Mouse (Mus musculus): Measurements from ENCODE around the gene Mrps26. TPM values are rescaled to one million over a fixed set of nuclear protein-coding genes. Genes with fewer than 3 reads are reported as not detected.

Mrps26 gene
- polyA plus RNA-seq, 1 experiment from 2014 or later, result 93.1 TPM

DNA sequence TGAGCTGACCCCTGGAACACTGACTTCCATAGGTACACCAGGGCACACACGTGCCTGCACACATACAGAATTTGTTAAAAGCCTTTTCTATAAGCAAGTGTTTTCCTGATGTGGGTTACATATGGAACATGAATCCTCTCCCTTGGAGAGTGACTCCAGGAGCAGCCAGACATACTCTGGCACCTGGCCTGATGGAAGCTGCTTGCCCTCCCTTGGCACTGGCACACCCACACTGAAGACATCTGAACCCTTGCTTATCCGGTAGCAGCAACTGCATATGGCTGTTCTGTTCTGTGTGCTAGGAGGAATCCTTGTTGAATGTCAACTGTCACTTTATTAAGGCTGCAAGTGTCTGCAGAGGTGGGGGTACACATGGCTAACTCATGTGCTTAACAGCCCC is 27.5 kb downstream of the Mrps26 start:
- no peak overlapping the region for H3K9ac ChIP-seq
- no peak for ATAC-seq (ENCODE audit: insufficient read depth)
- TF ChIP-seq CTCF (IDR thresholded peaks at IDR 0.05; ENCODE audit: low read depth), result no peak

DNA sequence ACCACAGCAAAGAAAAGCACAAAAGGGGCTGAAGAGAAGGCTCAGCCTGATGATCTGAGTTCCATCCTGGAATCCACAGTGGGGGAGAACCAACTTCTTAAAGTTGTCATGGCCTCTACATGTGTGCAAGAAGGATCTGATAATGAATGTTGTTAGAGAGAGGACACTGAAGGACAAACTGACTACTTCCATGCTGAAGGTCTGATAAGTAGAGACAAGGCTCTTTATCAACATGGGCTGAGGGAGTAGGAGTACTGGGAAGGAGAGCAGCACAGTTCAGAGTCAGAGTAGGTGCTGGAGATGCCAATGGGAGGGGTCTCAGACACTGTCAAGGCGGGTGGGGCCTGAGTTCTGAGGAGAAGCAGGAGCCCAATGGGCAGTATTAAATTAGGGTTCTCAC is 32.1 kb downstream of the Mrps26 start:
- no peaks in the 10 kb centered on the region for H3K4me1 ChIP-seq (ENCODE audit: insufficient read depth)
- WGBS, result 83% methylated on average over 1 of the region's 1 CpGs
- no peaks in the 10 kb centered on the region for H3K27me3 ChIP-seq (ENCODE audit: insufficient read depth, low read length)
- no peak for DNase-seq
- H3K4me3 ChIP-seq (ENCODE audit: low read depth, low read length), result no peak overlapping the region
- H3K9me3 ChIP-seq (ENCODE audit: low read depth, low read length), result no peaks in the 10 kb centered on the region
- H3K9ac ChIP-seq, result no peak overlapping the region
- H3K4me2 ChIP-seq, result no peak overlapping the region
- no peak for ATAC-seq (ENCODE audit: insufficient read depth)
- TF ChIP-seq CTCF (IDR thresholded peaks at IDR 0.05; ENCODE audit: low read depth), result no peak
- peaks cover 54% of the 10 kb centered on the region for H3K36me3 ChIP-seq (ENCODE audit: insufficient read depth)
- no peak overlapping the region for H3K27ac ChIP-seq (ENCODE audit: low read depth)

More for the DNA sequence above, 27.5 kb downstream of the Mrps26 start:
- Histone ChIP-seq H3K4me1 (ENCODE audit: insufficient read depth) (no peaks in the 10 kb centered on the region), H3K27ac (ENCODE audit: low read depth) (no peak overlapping the region), H3K36me3 (ENCODE audit: insufficient read depth) (peaks cover 25% of the 10 kb centered on the region), H3K4me3 (ENCODE audit: low read depth, low read length) (no peak overlapping the region), H3K4me2 (no peak overlapping the region), H3K9me3 (ENCODE audit: low read depth, low read length) (no peaks in the 10 kb centered on the region), H3K27me3 (ENCODE audit: insufficient read depth, low read length) (no peaks in the 10 kb centered on the region)
- DNase-seq, result no peak
- WGBS, result 97% methylated on average over 2 of the region's 2 CpGs

DNA sequence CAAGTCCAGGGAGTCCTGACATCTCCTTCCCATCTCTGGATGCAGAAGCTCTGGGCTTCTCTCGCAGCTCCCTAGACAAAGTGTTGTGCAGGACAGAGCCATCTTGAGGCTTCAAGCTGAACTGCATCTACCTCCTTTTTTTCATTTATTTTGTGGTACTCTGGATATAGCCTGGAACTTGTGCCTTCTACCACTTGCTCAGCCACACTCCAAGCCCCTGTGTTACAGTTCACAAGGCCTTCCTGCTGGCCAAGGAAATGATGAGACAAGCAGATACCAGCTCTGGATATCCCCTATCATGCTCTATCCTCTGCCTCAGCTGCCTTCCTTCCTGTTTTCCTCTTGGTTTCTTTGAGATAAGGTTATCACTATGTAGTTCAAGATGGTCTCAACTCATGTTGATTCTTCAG is 34.1 kb downstream of the Mrps26 start:
- Histone ChIP-seq H3K4me3 (ENCODE audit: low read depth, low read length) (no peak overlapping the region), H3K4me2 (no peak overlapping the region), H3K9ac (no peak overlapping the region), H3K27me3 (ENCODE audit: insufficient read depth, low read length) (no peaks in the 10 kb centered on the region), H3K27ac (ENCODE audit: low read depth) (no peak overlapping the region), H3K9me3 (ENCODE audit: low read depth, low read length) (no peaks in the 10 kb centered on the region), H3K4me1 (ENCODE audit: insufficient read depth) (no peaks in the 10 kb centered on the region), H3K36me3 (ENCODE audit: insufficient read depth) (peaks cover 47% of the 10 kb centered on the region)
- peak; percentile 52; the same call in 1 of the 2 replicates for ATAC-seq (ENCODE audit: insufficient read depth)
- peak; percentile 73 for DNase-seq
- peak; percentile 63 for TF ChIP-seq CTCF (IDR thresholded peaks at IDR 0.05; ENCODE audit: low read depth)
- WGBS, result 25% methylated on average over 1 of the region's 1 CpGs

DNA sequence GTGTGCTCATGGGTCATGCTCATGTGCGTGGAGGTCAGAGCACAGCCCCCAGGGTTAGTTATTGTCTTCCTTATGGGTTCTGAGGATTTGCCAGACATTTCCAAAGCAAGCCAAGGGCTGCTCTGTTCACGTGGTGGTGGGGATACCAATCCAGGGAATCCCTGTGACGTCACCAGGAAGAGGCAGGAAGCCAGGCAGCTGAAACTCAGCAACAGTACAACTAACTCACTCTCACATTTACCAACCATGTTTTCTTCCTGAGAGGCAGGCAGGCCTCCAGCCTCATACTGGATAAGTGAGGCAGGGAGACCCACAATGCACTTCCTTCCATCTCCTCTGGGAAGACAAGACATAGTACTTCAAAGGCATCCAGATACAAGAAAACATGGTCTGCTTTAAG is 34.9 kb downstream of the Mrps26 start:
- H3K9ac ChIP-seq, result no peak overlapping the region
- no peak for TF ChIP-seq CTCF (IDR thresholded peaks at IDR 0.05; ENCODE audit: low read depth)
- no peaks in the 10 kb centered on the region for H3K27me3 ChIP-seq (ENCODE audit: insufficient read depth, low read length)
- H3K4me1 ChIP-seq (ENCODE audit: insufficient read depth), result no peaks in the 10 kb centered on the region
- H3K4me2 ChIP-seq, result no peak overlapping the region
- DNase-seq (no peak), ATAC-seq (ENCODE audit: insufficient read depth) (no peak)
- WGBS, result 83% methylated on average over 3 of the region's 3 CpGs
- no peaks in the 10 kb centered on the region for H3K9me3 ChIP-seq (ENCODE audit: low read depth, low read length)
- peaks cover 54% of the 10 kb centered on the region for H3K36me3 ChIP-seq (ENCODE audit: insufficient read depth)
- no peak overlapping the region for H3K4me3 ChIP-seq (ENCODE audit: low read depth, low read length)
- H3K27ac ChIP-seq (ENCODE audit: low read depth), result no peak overlapping the region

DNA sequence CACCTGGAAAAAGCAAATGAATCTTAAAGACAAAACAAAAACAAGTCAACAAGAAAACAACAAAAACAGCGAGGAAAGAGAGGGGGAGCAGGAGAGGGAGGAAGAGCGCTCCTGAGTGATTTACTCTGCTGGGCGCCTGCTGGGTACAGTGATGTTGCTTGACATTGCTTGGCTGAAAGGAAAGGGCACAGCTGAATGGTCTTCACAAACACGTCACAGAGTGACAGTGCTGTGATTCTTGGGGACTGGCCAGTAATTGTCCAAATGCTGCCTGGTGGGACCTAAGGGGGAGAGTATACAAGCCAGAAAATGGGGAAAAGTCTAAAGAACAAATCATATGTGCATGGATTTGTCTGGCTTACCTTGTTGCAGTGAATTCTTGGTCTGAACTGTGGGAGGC is 38.7 kb downstream of the Mrps26 start:
- ATAC-seq (ENCODE audit: insufficient read depth) (peak; percentile 75; the same call in 1 of the 2 replicates), DNase-seq (peak; percentile 79)
- Histone ChIP-seq H3K9ac (no peak overlapping the region), H3K4me1 (ENCODE audit: insufficient read depth) (no peaks in the 10 kb centered on the region), H3K4me2 (no peak overlapping the region), H3K27ac (ENCODE audit: low read depth) (no peak overlapping the region), H3K36me3 (ENCODE audit: insufficient read depth) (peaks cover 42% of the 10 kb centered on the region), H3K9me3 (ENCODE audit: low read depth, low read length) (no peaks in the 10 kb centered on the region), H3K27me3 (ENCODE audit: insufficient read depth, low read length) (no peaks in the 10 kb centered on the region), H3K4me3 (ENCODE audit: low read depth, low read length) (no peak overlapping the region)
- no peak for TF ChIP-seq CTCF (IDR thresholded peaks at IDR 0.05; ENCODE audit: low read depth)
- WGBS, result 64% methylated on average over 4 of the region's 4 CpGs

DNA sequence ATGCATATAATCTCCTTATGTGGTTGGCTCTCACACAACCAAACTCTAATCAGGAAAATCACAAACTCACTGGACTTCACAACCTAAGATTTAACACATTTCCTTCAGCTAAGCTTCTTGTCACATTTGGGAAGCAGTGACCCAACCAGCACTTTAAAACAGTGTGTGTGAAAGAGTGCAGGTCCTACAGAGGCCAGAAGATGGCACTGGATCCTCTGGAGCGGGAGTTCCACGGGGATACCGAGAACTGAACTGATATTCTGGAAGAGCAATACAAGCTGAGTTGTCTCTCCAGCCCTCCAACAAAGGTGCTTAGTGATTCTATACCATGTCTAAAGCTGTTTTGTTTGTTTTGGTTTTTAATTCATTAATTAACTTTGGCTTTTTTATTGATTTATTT is 49.5 kb downstream of the Mrps26 start:
- H3K4me1 ChIP-seq (ENCODE audit: insufficient read depth), result no peaks in the 10 kb centered on the region
- peak; percentile 55 for DNase-seq
- 53% methylated on average over 3 of the region's 3 CpGs for WGBS
- peak; percentile 52 for TF ChIP-seq CTCF (IDR thresholded peaks at IDR 0.05; ENCODE audit: low read depth)
- H3K4me3 ChIP-seq (ENCODE audit: low read depth, low read length), result no peak overlapping the region
- peaks cover 50% of the 10 kb centered on the region for H3K36me3 ChIP-seq (ENCODE audit: insufficient read depth)
- no peak for ATAC-seq (ENCODE audit: insufficient read depth)
- H3K9ac ChIP-seq, result no peak overlapping the region
- H3K9me3 ChIP-seq (ENCODE audit: low read depth, low read length), result no peaks in the 10 kb centered on the region
- H3K4me2 ChIP-seq, result no peak overlapping the region
- no peak overlapping the region for H3K27ac ChIP-seq (ENCODE audit: low read depth)
- H3K27me3 ChIP-seq (ENCODE audit: insufficient read depth, low read length), result no peaks in the 10 kb centered on the region

Small RNA genes within 50 kb of the gene (microRNA-seq; reads per million reads assigned to microRNA genes)
- not detected for gene Gm23876 (ENCODE audit: borderline number of aligned reads)

Other genes starting within 250 kb of the Mrps26 start
- gene Cpxm1, start 166.2 kb upstream of the Mrps26 start, polyA plus RNA-seq (2014; fragmentation: Nextera tagmentation; extraction: Ambion mirVana), result 49.1 and 59.0 TPM in 2 replicates
- not detected in 2 replicates for gene Gm28372, start 158.5 kb upstream of the Mrps26 start, polyA plus RNA-seq (2014; fragmentation: Nextera tagmentation; extraction: Ambion mirVana)
- gene 1700020A23Rik, start 158.5 kb upstream of the Mrps26 start, polyA plus RNA-seq (2014; fragmentation: Nextera tagmentation; extraction: Ambion mirVana), result not detected in 2 replicates
- not detected in 2 replicates for gene Tmem239, start 157.3 kb upstream of the Mrps26 start, polyA plus RNA-seq (2014; fragmentation: Nextera tagmentation; extraction: Ambion mirVana)
- gene Vps16, start 139.4 kb upstream of the Mrps26 start, polyA plus RNA-seq (2014; fragmentation: Nextera tagmentation; extraction: Ambion mirVana), result 63.3 and 66.0 TPM in 2 replicates
- 10.8 and 13.5 TPM in 2 replicates for gene Pced1a, start 139.0 kb upstream of the Mrps26 start, polyA plus RNA-seq (2014; fragmentation: Nextera tagmentation; extraction: Ambion mirVana)
- 91.5 and 99.3 TPM in 2 replicates for gene Ptpra, start 113.5 kb upstream of the Mrps26 start, polyA plus RNA-seq (2014; fragmentation: Nextera tagmentation; extraction: Ambion mirVana)
- not detected in 2 replicates for gene Oxt, start 12.4 kb downstream of the Mrps26 start, polyA plus RNA-seq (2014; fragmentation: Nextera tagmentation; extraction: Ambion mirVana)
- gene Avp, start 18.8 kb downstream of the Mrps26 start, polyA plus RNA-seq (2014; fragmentation: Nextera tagmentation; extraction: Ambion mirVana), result not detected in 2 replicates
- 18.3 and 18.6 TPM in 2 replicates for gene Fastkd5, start 66.3 kb downstream of the Mrps26 start, polyA plus RNA-seq (2014; fragmentation: Nextera tagmentation; extraction: Ambion mirVana)
- gene Ubox5, start 66.3 kb downstream of the Mrps26 start, polyA plus RNA-seq (2014; fragmentation: Nextera tagmentation; extraction: Ambion mirVana), result 12.4 and 12.6 TPM in 2 replicates
- 1.0 TPM in 2 replicates for gene Lzts3, start 79.1 kb downstream of the Mrps26 start, polyA plus RNA-seq (2014; fragmentation: Nextera tagmentation; extraction: Ambion mirVana)
- 52.0 and 55.6 TPM in 2 replicates for gene Ddrgk1, start 100.9 kb downstream of the Mrps26 start, polyA plus RNA-seq (2014; fragmentation: Nextera tagmentation; extraction: Ambion mirVana)
- 108 and 111 TPM in 2 replicates for gene Itpa, start 103.9 kb downstream of the Mrps26 start, polyA plus RNA-seq (2014; fragmentation: Nextera tagmentation; extraction: Ambion mirVana)
- 0.68 and 0.78 TPM in 2 replicates for gene Slc4a11, start 133.8 kb downstream of the Mrps26 start, polyA plus RNA-seq (2014; fragmentation: Nextera tagmentation; extraction: Ambion mirVana)

Data from lung, embryonic 14.5 days (tissue).